Mouse (Mus musculus): Measurements from ENCODE around the gene Pard3b.

- no peak for TF ChIP-seq CTCF (IDR thresholded peaks at IDR 0.05; ENCODE audit: borderline replicate concordance, control insufficient read depth, extremely low read depth, insufficient read depth, low read length, poor library complexity)
- TF ChIP-seq POLR2A (IDR thresholded peaks at IDR 0.05; ENCODE audit: control insufficient read depth, extremely low read depth, insufficient read depth, low read length, poor library complexity): no peak
These were observed 6.4 kb downstream of the Pard3b start for GRCm38 (mm10) chr1:61645062-61645461.

Measured in thymus, adult 2 months (tissue).